Mouse (Mus musculus): ENCODE results near the gene Fam189a1.

DNA sequence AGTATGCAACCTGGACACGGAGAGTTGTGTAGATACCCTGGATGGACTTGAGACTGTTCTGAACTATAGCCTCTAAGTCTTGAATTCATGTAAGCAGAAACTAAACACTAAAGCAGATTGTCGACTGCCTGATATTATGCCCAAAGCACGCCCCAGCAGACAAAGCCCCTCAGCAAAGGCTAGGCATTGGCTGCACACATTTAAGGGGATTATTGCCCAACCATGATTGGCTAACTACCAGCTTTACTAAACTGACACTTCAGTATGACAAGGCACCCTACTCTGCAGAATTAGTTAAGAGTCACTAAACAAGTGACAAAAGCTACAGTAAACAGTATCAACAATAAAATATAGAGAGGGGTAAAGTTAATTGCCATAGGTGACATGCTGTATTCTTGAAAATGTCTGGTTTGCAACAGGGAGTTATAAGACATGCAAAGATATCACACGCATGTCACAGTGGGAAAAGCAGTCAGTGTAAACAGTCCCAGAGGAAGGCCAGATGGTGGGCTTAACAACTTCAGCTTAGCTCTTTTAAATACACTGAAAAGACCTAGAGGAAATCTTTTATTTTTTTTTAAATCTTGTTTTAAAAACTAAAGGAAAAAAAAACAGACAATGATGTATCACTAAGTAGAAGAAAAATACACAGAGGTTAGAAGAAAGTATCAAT is 182.6 kb downstream of the Fam189a1 start:
- no peak for TF ChIP-seq CHD1 (IDR thresholded peaks at IDR 0.05; ENCODE audit: low read depth, low read length)
- TF ChIP-seq POLR2A (IDR thresholded peaks at IDR 0.05; ENCODE audit: low read depth, low read length), result no peak
